Mouse (Mus musculus): ENCODE results near the gene Cabin1. TPM values are rescaled to one million over a fixed set of nuclear protein-coding genes. Genes with fewer than 3 reads are reported as not detected.

Cabin1 gene
- polyA plus RNA-seq, 1 experiment from 2014 or later, result 31.6 TPM

GRCm38 (mm10) chr10:75667115-75667910 lies 96.8 kb downstream of the Cabin1 start:
- H3K36me3 ChIP-seq (ENCODE audit: control insufficient read depth, insufficient read depth, low read length), result no peaks in the 10 kb centered on the region
- WGBS, result 1% methylated on average over 63 of the region's 63 CpGs
- H3K9me3 ChIP-seq (ENCODE audit: control insufficient read depth, low read length), result no peaks in the 10 kb centered on the region
- peaks cover 14% of the 10 kb centered on the region for H3K4me1 ChIP-seq (ENCODE audit: control insufficient read depth, insufficient read depth, low read length)
- peak; percentile 77 for ATAC-seq (ENCODE audit: low FRiP score)
- peak overlapping the region; percentile 43 for H3K4me3 ChIP-seq (ENCODE audit: low read depth, low read length)
- H3K9ac ChIP-seq (ENCODE audit: low read length), result peak overlapping the region; percentile 60
- H3K27me3 ChIP-seq (ENCODE audit: control insufficient read depth, insufficient read depth, low read length), result peaks cover 5% of the 10 kb centered on the region
- H3K27ac ChIP-seq (ENCODE audit: low read depth, low read length), result no peak overlapping the region
- peak overlapping the region; percentile 99 for H3K4me2 ChIP-seq
- peak; percentile 93 for DNase-seq (ENCODE audit: low spot score, missing footprints)

GRCm38 (mm10) chr10:75666451-75667030 lies 97.6 kb downstream of the Cabin1 start:
- ATAC-seq (ENCODE audit: low FRiP score) (no peak), DNase-seq (ENCODE audit: low spot score, missing footprints) (peak; percentile 84)
- H3K9me3 ChIP-seq (ENCODE audit: control insufficient read depth, low read length), result no peaks in the 10 kb centered on the region
- H3K27me3 ChIP-seq (ENCODE audit: control insufficient read depth, insufficient read depth, low read length), result peaks cover 5% of the 10 kb centered on the region
- peaks cover 14% of the 10 kb centered on the region for H3K4me1 ChIP-seq (ENCODE audit: control insufficient read depth, insufficient read depth, low read length)
- 48% methylated on average over 4 of the region's 4 CpGs for WGBS
- H3K27ac ChIP-seq (ENCODE audit: low read depth, low read length), result no peak overlapping the region
- H3K36me3 ChIP-seq (ENCODE audit: control insufficient read depth, insufficient read depth, low read length), result no peaks in the 10 kb centered on the region
- H3K4me3 ChIP-seq (ENCODE audit: low read depth, low read length), result 0 out of 2 replicates have a peak overlapping the region, but pooled peaks have one; percentile 43
- H3K4me2 ChIP-seq, result peak overlapping the region; percentile 99
- no peak overlapping the region for H3K9ac ChIP-seq (ENCODE audit: low read length)

GRCm38 (mm10) chr10:75664673-75665270 lies 99.4 kb downstream of the Cabin1 start:
- no peak overlapping the region for H3K4me3 ChIP-seq (ENCODE audit: low read depth, low read length)
- ATAC-seq (ENCODE audit: low FRiP score) (no peak), DNase-seq (ENCODE audit: low spot score, missing footprints) (peak; percentile 65)
- H3K27me3 ChIP-seq (ENCODE audit: control insufficient read depth, insufficient read depth, low read length), result peaks cover 5% of the 10 kb centered on the region
- 89% methylated on average over 6 of the region's 6 CpGs for WGBS
- H3K4me2 ChIP-seq, result no peak overlapping the region
- H3K4me1 ChIP-seq (ENCODE audit: control insufficient read depth, insufficient read depth, low read length), result peaks cover 14% of the 10 kb centered on the region
- no peaks in the 10 kb centered on the region for H3K9me3 ChIP-seq (ENCODE audit: control insufficient read depth, low read length)
- H3K27ac ChIP-seq (ENCODE audit: low read depth, low read length), result no peak overlapping the region
- no peaks in the 10 kb centered on the region for H3K36me3 ChIP-seq (ENCODE audit: control insufficient read depth, insufficient read depth, low read length)
- no peak overlapping the region for H3K9ac ChIP-seq (ENCODE audit: low read length)

DNA sequence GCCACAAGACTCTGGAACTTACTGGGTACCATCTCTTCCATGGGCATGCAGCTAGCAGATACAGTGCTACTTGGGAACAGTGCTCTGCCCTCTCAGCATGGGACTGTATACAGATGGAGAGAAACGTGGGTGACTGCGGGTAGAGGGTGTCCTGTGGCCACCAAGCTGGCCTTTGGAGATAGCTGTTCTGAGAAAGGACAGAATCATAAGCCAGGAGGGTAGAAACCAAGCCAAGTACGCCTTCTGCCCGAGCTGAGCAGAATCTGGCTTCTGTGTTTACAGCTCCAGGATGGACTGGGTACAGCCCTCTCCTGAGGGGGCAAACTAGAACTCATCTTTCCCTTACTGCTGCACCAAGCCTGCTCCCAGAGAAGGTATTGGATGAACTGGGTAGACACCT lies 101.6 kb downstream of the Cabin1 start:
- Histone ChIP-seq H3K9ac (ENCODE audit: low read length) (no peak overlapping the region), H3K36me3 (ENCODE audit: control insufficient read depth, insufficient read depth, low read length) (peaks cover 3% of the 10 kb centered on the region), H3K27me3 (ENCODE audit: control insufficient read depth, insufficient read depth, low read length) (no peaks in the 10 kb centered on the region; the same call in 1 of the 2 replicates), H3K27ac (ENCODE audit: low read depth, low read length) (no peak overlapping the region), H3K9me3 (ENCODE audit: control insufficient read depth, low read length) (no peaks in the 10 kb centered on the region), H3K4me2 (no peak overlapping the region), H3K4me1 (ENCODE audit: control insufficient read depth, insufficient read depth, low read length) (peaks cover 9% of the 10 kb centered on the region), H3K4me3 (ENCODE audit: low read depth, low read length) (no peak overlapping the region)
- DNase-seq (ENCODE audit: low spot score, missing footprints) (peak; percentile 71), ATAC-seq (ENCODE audit: low FRiP score) (no peak)
- WGBS, result 94% methylated on average over 4 of the region's 4 CpGs

- no peaks in the 10 kb centered on the region; the same call in 1 of the 2 replicates for H3K27me3 ChIP-seq (ENCODE audit: control insufficient read depth, insufficient read depth, low read length)
- no peak overlapping the region for H3K9ac ChIP-seq (ENCODE audit: low read length)
- no peaks in the 10 kb centered on the region for H3K9me3 ChIP-seq (ENCODE audit: control insufficient read depth, low read length)
- no peak overlapping the region for H3K4me2 ChIP-seq
- no peak overlapping the region for H3K4me3 ChIP-seq (ENCODE audit: low read depth, low read length)
- DNase-seq (ENCODE audit: low spot score, missing footprints) (peak; percentile 79), ATAC-seq (ENCODE audit: low FRiP score) (no peak)
- WGBS, result 91% methylated on average over 3 of the region's 3 CpGs
- H3K4me1 ChIP-seq (ENCODE audit: control insufficient read depth, insufficient read depth, low read length), result peaks cover 3% of the 10 kb centered on the region
- H3K36me3 ChIP-seq (ENCODE audit: control insufficient read depth, insufficient read depth, low read length), result peaks cover 9% of the 10 kb centered on the region
- H3K27ac ChIP-seq (ENCODE audit: low read depth, low read length), result no peak overlapping the region
Measured at GRCm38 (mm10) chr10:75661876-75662275, 102.3 kb downstream of the Cabin1 start.

GRCm38 (mm10) chr10:75661381-75661780 lies 102.8 kb downstream of the Cabin1 start:
- DNase-seq (ENCODE audit: low spot score, missing footprints) (no peak), ATAC-seq (ENCODE audit: low FRiP score) (no peak)
- Histone ChIP-seq H3K36me3 (ENCODE audit: control insufficient read depth, insufficient read depth, low read length) (peaks cover 13% of the 10 kb centered on the region), H3K9ac (ENCODE audit: low read length) (no peak overlapping the region), H3K4me3 (ENCODE audit: low read depth, low read length) (no peak overlapping the region), H3K4me1 (ENCODE audit: control insufficient read depth, insufficient read depth, low read length) (no peaks in the 10 kb centered on the region), H3K9me3 (ENCODE audit: control insufficient read depth, low read length) (no peaks in the 10 kb centered on the region), H3K27ac (ENCODE audit: low read depth, low read length) (no peak overlapping the region), H3K27me3 (ENCODE audit: control insufficient read depth, insufficient read depth, low read length) (no peaks in the 10 kb centered on the region), H3K4me2 (no peak overlapping the region)
- WGBS, result 89% methylated on average over 6 of the region's 6 CpGs

GRCm38 (mm10) chr10:75657772-75658171 lies 106.4 kb downstream of the Cabin1 start:
- H3K27ac ChIP-seq (ENCODE audit: low read depth, low read length), result no peak overlapping the region
- no peaks in the 10 kb centered on the region for H3K4me1 ChIP-seq (ENCODE audit: control insufficient read depth, insufficient read depth, low read length)
- H3K4me2 ChIP-seq, result no peak overlapping the region
- H3K9me3 ChIP-seq (ENCODE audit: control insufficient read depth, low read length), result no peaks in the 10 kb centered on the region
- H3K4me3 ChIP-seq (ENCODE audit: low read depth, low read length), result no peak overlapping the region
- no peaks in the 10 kb centered on the region for H3K27me3 ChIP-seq (ENCODE audit: control insufficient read depth, insufficient read depth, low read length)
- DNase-seq (ENCODE audit: low spot score, missing footprints), result peak; percentile 26
- H3K36me3 ChIP-seq (ENCODE audit: control insufficient read depth, insufficient read depth, low read length), result peaks cover 18% of the 10 kb centered on the region
- ATAC-seq (ENCODE audit: low FRiP score), result no peak
- WGBS, result 98% methylated on average over 7 of the region's 7 CpGs
- H3K9ac ChIP-seq (ENCODE audit: low read length), result no peak overlapping the region

DNA sequence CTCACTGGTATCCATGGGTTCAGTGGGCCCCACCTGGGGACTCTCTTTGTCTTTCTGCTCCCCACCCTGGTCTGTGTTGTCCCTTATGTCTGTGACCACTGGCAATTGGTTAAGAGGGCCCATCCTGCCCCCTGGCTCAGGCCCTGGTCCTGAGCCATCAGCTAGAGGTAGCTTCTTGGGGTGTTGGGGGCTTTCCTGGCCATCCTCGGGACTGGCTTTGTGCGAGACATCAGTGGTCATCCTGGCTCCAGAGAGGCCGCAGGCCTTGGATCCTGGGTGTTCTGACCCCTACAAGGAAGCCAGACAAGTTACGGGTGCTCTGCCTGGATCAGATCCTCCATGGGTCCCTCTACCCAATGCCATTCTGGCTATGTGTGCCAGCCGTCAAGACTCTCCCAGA lies 107.0 kb downstream of the Cabin1 start:
- Histone ChIP-seq H3K9ac (ENCODE audit: low read length) (no peak overlapping the region), H3K27me3 (ENCODE audit: control insufficient read depth, insufficient read depth, low read length) (no peaks in the 10 kb centered on the region), H3K4me3 (ENCODE audit: low read depth, low read length) (no peak overlapping the region), H3K36me3 (ENCODE audit: control insufficient read depth, insufficient read depth, low read length) (peaks cover 23% of the 10 kb centered on the region), H3K27ac (ENCODE audit: low read depth, low read length) (no peak overlapping the region), H3K4me2 (no peak overlapping the region), H3K4me1 (ENCODE audit: control insufficient read depth, insufficient read depth, low read length) (no peaks in the 10 kb centered on the region), H3K9me3 (ENCODE audit: control insufficient read depth, low read length) (no peaks in the 10 kb centered on the region)
- 95% methylated on average over 5 of the region's 5 CpGs for WGBS
- DNase-seq (ENCODE audit: low spot score, missing footprints) (no peak), ATAC-seq (ENCODE audit: low FRiP score) (no peak)

- 91% methylated on average over 4 of the region's 4 CpGs for WGBS
Measured at GRCm38 (mm10) chr10:75654053-75654452, 110.1 kb downstream of the Cabin1 start.

More at GRCm38 (mm10) chr10:75654053-75654452, 110.1 kb downstream of the Cabin1 start:
- H3K9ac ChIP-seq (ENCODE audit: low read length), result no peak overlapping the region
- H3K4me1 ChIP-seq (ENCODE audit: control insufficient read depth, insufficient read depth, low read length), result no peaks in the 10 kb centered on the region
- no peak for ATAC-seq (ENCODE audit: low FRiP score)
- no peak overlapping the region for H3K27ac ChIP-seq (ENCODE audit: low read depth, low read length)
- H3K36me3 ChIP-seq (ENCODE audit: control insufficient read depth, insufficient read depth, low read length), result peaks cover 28% of the 10 kb centered on the region
- H3K9me3 ChIP-seq (ENCODE audit: control insufficient read depth, low read length), result no peaks in the 10 kb centered on the region
- H3K4me2 ChIP-seq, result no peak overlapping the region
- H3K4me3 ChIP-seq (ENCODE audit: low read depth, low read length), result no peak overlapping the region
- DNase-seq (ENCODE audit: low spot score, missing footprints), result peak; percentile 37
- no peaks in the 10 kb centered on the region for H3K27me3 ChIP-seq (ENCODE audit: control insufficient read depth, insufficient read depth, low read length)
